Comparison of ENCODE assay signal across 1 mouse cellular context in the genomic region with DNA sequence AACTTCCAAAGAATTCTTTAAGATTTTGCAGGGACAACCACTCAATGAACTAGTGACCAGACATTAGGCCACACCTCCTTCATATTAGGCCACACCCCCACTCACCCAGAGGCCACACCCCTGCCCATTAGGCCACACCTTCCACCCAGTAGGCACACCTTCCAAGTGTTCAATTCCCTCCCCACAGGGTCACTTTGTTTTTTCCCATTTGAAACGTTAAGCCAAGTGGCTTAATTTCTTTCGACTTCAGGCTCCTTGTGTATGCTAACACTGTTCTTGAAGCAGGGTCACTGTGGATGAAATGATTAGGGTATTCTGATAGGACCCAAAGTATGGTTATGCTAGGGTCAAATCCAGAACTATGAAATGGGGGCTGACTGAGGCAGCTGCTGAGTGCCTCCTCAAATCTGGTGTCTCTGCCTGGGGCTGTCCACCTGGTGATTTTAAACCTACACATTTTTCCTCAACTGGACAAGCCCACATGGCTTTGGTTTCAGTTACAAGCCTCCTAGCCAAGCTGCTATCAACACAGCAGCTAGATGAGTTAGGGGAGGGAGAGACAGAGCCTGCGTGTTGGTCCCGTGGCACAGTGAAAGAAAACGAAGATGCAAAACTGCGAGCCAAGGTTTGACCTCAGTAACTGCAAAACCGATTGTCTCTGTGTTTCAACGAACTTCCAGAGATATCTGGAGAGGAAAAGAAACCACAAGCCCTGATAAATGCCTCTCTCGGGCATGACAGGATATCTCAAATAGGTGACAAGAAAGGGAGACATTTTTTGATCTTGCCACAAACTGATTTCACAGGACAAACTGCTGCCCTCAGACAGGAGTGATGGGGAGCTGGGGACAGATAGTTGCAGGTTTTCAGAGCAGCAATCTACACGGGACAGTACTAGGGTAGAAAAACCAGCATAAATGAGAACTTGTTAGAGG.
TF ChIP-seq lines count a peak whose summit lies in the region.

No protein-coding gene starts in this region.

TF ChIP-seq in MEL, 35 proteins besides CTCF, POLR2A, EP300 and RAD21 (continued from another document):
- peak; percentile 84 for TF ChIP-seq BHLHE40 (IDR thresholded peaks at IDR 0.05; ENCODE audit: borderline replicate concordance, low read depth, low read length)
- peak; percentile 72 for TF ChIP-seq MYC (IDR thresholded peaks at IDR 0.05; ENCODE audit: low read depth, low read length)
- 0 out of 2 replicates have a peak, but pooled peaks have one; percentile 38 for TF ChIP-seq GABPA (IDR thresholded peaks at IDR 0.05; ENCODE audit: low read depth, low read length)
- peak; percentile 96 for TF ChIP-seq TCF12 (IDR thresholded peaks at IDR 0.05; ENCODE audit: low read depth, low read length)
- peak; percentile 71 for TF ChIP-seq USF1 (IDR thresholded peaks at IDR 0.05; ENCODE audit: low read depth, low read length)
- TF ChIP-seq POLR2AphosphoS2 (IDR thresholded peaks at IDR 0.05; ENCODE audit: low read length), result peak; percentile 71; the same call in 1 of the 2 replicates
- TF ChIP-seq MEF2A (IDR thresholded peaks at IDR 0.05; ENCODE audit: extremely low read depth, insufficient replicate concordance, low read depth, low read length, poor library complexity, severe bottlenecking), result no peak
- no peak for TF ChIP-seq ELF1 (IDR thresholded peaks at IDR 0.05; ENCODE audit: low read depth, low read length)
- no peak; the same call in 1 of the 2 replicates for TF ChIP-seq KAT2A (conservative IDR thresholded peaks at IDR 0.05; ENCODE audit: low read depth, low read length)
- TF ChIP-seq ZMIZ1 (IDR thresholded peaks at IDR 0.05; ENCODE audit: low read depth, low read length), result peak; percentile 74
- TF ChIP-seq ETS1 (IDR thresholded peaks at IDR 0.05; ENCODE audit: low read depth, low read length), result peak; percentile 94
- TF ChIP-seq UBTF (IDR thresholded peaks at IDR 0.05; ENCODE audit: borderline replicate concordance, insufficient read depth, low read depth, low read length), result no peak
- peak; percentile 85; the same call in 1 of the 2 replicates for TF ChIP-seq MAFK (IDR thresholded peaks at IDR 0.05; ENCODE audit: borderline replicate concordance, low read depth, low read length)
- peak; percentile 98 for TF ChIP-seq GATA1 (IDR thresholded peaks at IDR 0.05; ENCODE audit: low read depth, low read length)
- TF ChIP-seq JUND (IDR thresholded peaks at IDR 0.05; ENCODE audit: low read depth, low read length), result peak; percentile 82; the same call in 1 of the 2 replicates
- peak; percentile 55; the same call in 1 of the 2 replicates for TF ChIP-seq CHD2 (IDR thresholded peaks at IDR 0.05; ENCODE audit: low read length)
- TF ChIP-seq MAZ (IDR thresholded peaks at IDR 0.05; ENCODE audit: low read depth, low read length), result no peak
- peak; percentile 96 for TF ChIP-seq CHD1 (IDR thresholded peaks at IDR 0.05; ENCODE audit: low read depth, low read length)
- peak; percentile 88 for TF ChIP-seq MXI1 (IDR thresholded peaks at IDR 0.05; ENCODE audit: low read depth, low read length)
- TF ChIP-seq SIN3A (IDR thresholded peaks at IDR 0.05; ENCODE audit: low read length), result peak; percentile 98
